Mouse (Mus musculus) kidney, postnatal 0 days (tissue): ENCODE data around the gene Eml3. TPM values are rescaled to one million over a fixed set of nuclear protein-coding genes. Genes with fewer than 3 reads are reported as not detected.

Experiments used
- ATAC-seq: fragments of 200-750 bp; cut with Nextera tagmentation; replicated peaks from 2 replicates; pipeline ENCODE4 v1.8.0; 2017; ENCODE audit warnings: low read depth, moderate number of reproducible peaks, moderate TSS enrichment, moderate library complexity; ENCODE audit not compliant: low FRiP score
- DNase-seq: peaks from one replicate; pipeline ENCODE4 v3.0.0-alpha.2; 2016; ENCODE audit warnings: low spot score
- H3K27ac ChIP-seq: fragments of 300-500 bp; sonication (generic); 2 replicates; pipeline ENCODE4 v1.5.1; 2014; ENCODE audit warnings: mild to moderate bottlenecking
- H3K27me3 ChIP-seq: fragments of 300-500 bp; sonication (generic); 2 replicates; pipeline ENCODE4 v1.6.1; 2014; ENCODE audit warnings: low read length, mixed read lengths; ENCODE audit not compliant: insufficient read depth
- H3K36me3 ChIP-seq: fragments of 300-500 bp; sonication (generic); 2 replicates; pipeline ENCODE4 v1.6.1; 2014; ENCODE audit warnings: low read length, mixed read lengths; ENCODE audit not compliant: insufficient read depth
- H3K4me1 ChIP-seq: fragments of 300-500 bp; sonication (generic); replicated peaks from 2 replicates; pipeline ENCODE4 v1.6.1; 2014; ENCODE audit warnings: antibody characterized with exemption, low read length, mixed read lengths; ENCODE audit not compliant: insufficient read depth
- H3K4me2 ChIP-seq: fragments of 300-500 bp; sonication (generic); 2 replicates; pipeline ENCODE4 v1.6.1; 2014; ENCODE audit warnings: mild to moderate bottlenecking, low read length, moderate library complexity, mixed read lengths
- H3K4me3 ChIP-seq: fragments of 300-500 bp; sonication (generic); replicated peaks from 2 replicates; pipeline ENCODE4 v1.5.1; 2014; ENCODE audit warnings: low read depth, low read length
- H3K9ac ChIP-seq: fragments of 300-500 bp; sonication (generic); 2 replicates; pipeline ENCODE4 v1.6.1; 2014; ENCODE audit warnings: low read depth, low read length
- H3K9me3 ChIP-seq: fragments of 300-500 bp; sonication (generic); replicated peaks from 2 replicates; pipeline ENCODE4 v1.6.1; 2016; ENCODE audit warnings: low read length, inconsistent platforms, mixed read lengths
- CTCF ChIP-seq: IDR thresholded peaks from 2 replicates; pipeline ENCODE4 v1.5.1; 2016; ENCODE audit warnings: antibody characterized with exemption, low read depth, mild to moderate bottlenecking, moderate library complexity
- WGBS: fragments of 180-500 bp; shearing (Covaris S2); extraction: QIAGEN DNeasy Blood & Tissue Kit; methylation state at CpG from one replicate; pipeline ENCODE4 v1.1.7; 2014; 5-methylcytosine and 5-hydroxymethylcytosine counted together
- polyA plus RNA-seq: library from polyadenylated mRNA; unstranded; fragments of >200 nt; fragmentation: Nextera tagmentation; extraction: Ambion mirVana; gene quantifications from 2 replicates; pipeline ENCODE4 v1.2.1, GENCODE M21; 2015

Gene Eml3
- polyA plus RNA-seq, 1 experiment from 2014 or later: 25.5 TPM

DNA sequence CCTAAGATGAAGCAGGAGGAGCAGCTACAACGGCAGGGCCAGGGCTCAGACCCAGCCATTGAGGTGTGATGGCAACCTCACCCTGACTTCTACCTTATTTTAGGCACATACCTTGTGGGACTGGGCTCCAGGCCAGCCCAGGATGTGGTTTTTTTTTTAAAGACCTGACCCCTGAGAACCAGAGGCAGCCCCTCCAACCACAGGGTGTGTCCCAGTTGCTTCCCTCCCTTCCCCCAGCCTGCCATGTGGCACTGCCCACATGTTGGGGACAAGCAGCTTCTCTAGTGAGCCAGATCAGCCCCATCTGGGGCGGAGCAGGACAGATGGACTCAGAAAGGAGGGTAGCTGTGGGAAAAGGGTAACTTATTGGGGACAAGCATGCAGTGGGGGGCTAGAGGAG lies 2.6 kb upstream of the Eml3 start:
- Histone ChIP-seq H3K4me1 (peaks cover 7% of the 10 kb centered on the region; the same call in 1 of the 2 replicates), H3K27me3 (no peaks in the 10 kb centered on the region), H3K4me3 (no peak overlapping the region), H3K36me3 (peaks cover 13% of the 10 kb centered on the region), H3K27ac (no peak overlapping the region), H3K9ac (no peak overlapping the region), H3K4me2 (no peak overlapping the region), H3K9me3 (no peaks in the 10 kb centered on the region)
- DNase-seq (no peak), ATAC-seq (no peak)
- TF ChIP-seq CTCF: no peak
- 68% methylated on average over 2 of the region's 2 CpGs for WGBS

- Histone ChIP-seq H3K27me3 (no peaks in the 10 kb centered on the region), H3K27ac (no peak overlapping the region), H3K4me1 (peaks cover 5% of the 10 kb centered on the region; the same call in 1 of the 2 replicates), H3K9me3 (no peaks in the 10 kb centered on the region), H3K4me2 (no peak overlapping the region), H3K4me3 (no peak overlapping the region), H3K36me3 (peaks cover 10% of the 10 kb centered on the region), H3K9ac (no peak overlapping the region)
- DNase-seq (no peak), ATAC-seq (no peak)
- 89% methylated on average over 12 of the region's 12 CpGs for WGBS
- no peak for TF ChIP-seq CTCF
Observed at GRCm38 (mm10) chr19:8927891-8928525, 1.3 kb upstream of the Eml3 start.

DNA sequence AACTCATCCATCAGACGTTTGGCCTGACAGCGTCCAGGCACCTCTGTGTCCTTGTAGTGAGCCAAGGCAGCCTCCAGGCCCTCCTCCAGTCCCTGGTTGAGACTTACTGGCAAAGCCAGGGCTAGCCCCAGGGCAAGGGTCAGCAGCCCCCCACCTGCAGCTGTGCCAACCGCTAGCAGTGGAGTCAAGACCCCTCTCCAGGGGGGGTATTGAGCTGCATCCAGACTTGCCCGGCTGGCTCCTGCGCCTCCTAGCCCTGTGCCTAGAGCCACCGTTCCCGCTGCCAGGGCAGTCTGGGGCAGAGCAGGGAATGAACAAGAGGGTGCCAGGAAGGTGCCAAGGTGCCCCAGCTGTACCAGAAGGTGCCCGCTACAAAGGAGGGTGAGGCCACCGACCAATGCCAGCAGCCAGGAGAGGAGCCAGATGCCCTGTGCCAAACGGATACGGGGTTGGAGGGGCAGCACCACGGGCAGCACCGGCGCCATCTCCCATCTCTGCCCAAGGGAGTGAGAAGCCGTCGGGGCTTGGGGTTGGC lies 596 bp upstream of the Eml3 start:
- DNase-seq (no peak), ATAC-seq (no peak)
- Histone ChIP-seq H3K4me1 (peaks cover 5% of the 10 kb centered on the region; the same call in 1 of the 2 replicates), H3K27ac (peak overlapping the region; percentile 95), H3K27me3 (no peaks in the 10 kb centered on the region), H3K36me3 (peaks cover 18% of the 10 kb centered on the region), H3K9ac (peak overlapping the region; percentile 86), H3K4me2 (peak overlapping the region; percentile 84), H3K4me3 (peak overlapping the region; percentile 89), H3K9me3 (no peaks in the 10 kb centered on the region)
- TF ChIP-seq CTCF: no peak
- WGBS: 23% methylated on average over 16 of the region's 16 CpGs

GRCm38 (mm10) chr19:8930117-8930516 lies 765 bp downstream of the Eml3 start:
- 4% methylated on average over 11 of the region's 11 CpGs for WGBS
- TF ChIP-seq CTCF: no peak
- no peak for DNase-seq
- peak overlapping the region; percentile 89 for H3K4me3 ChIP-seq
- H3K27me3 ChIP-seq: no peaks in the 10 kb centered on the region
- H3K9ac ChIP-seq: peak overlapping the region; percentile 86
- peak; percentile 29 for ATAC-seq
- peaks cover 25% of the 10 kb centered on the region for H3K36me3 ChIP-seq
- peak overlapping the region; percentile 95 for H3K27ac ChIP-seq
- H3K9me3 ChIP-seq: no peaks in the 10 kb centered on the region
- peaks cover 5% of the 10 kb centered on the region; the same call in 1 of the 2 replicates for H3K4me1 ChIP-seq
- peak overlapping the region; percentile 84 for H3K4me2 ChIP-seq

GRCm38 (mm10) chr19:8930771-8931170 lies 1.4 kb downstream of the Eml3 start:
- Histone ChIP-seq H3K36me3 (peaks cover 25% of the 10 kb centered on the region), H3K4me3 (peak overlapping the region; percentile 89), H3K27me3 (no peaks in the 10 kb centered on the region), H3K9me3 (no peaks in the 10 kb centered on the region), H3K9ac (peak overlapping the region; percentile 86), H3K4me1 (peaks cover 5% of the 10 kb centered on the region; the same call in 1 of the 2 replicates), H3K27ac (no peak overlapping the region), H3K4me2 (peak overlapping the region; percentile 84)
- no peak for DNase-seq
- 84% methylated on average over 7 of the region's 7 CpGs for WGBS
- ATAC-seq: no peak
- TF ChIP-seq CTCF: no peak

- Histone ChIP-seq H3K9ac (no peak overlapping the region), H3K36me3 (peaks cover 35% of the 10 kb centered on the region), H3K27ac (no peak overlapping the region), H3K4me2 (no peak overlapping the region), H3K4me3 (no peak overlapping the region), H3K27me3 (no peaks in the 10 kb centered on the region), H3K4me1 (no peaks in the 10 kb centered on the region; the same call in 1 of the 2 replicates), H3K9me3 (no peaks in the 10 kb centered on the region)
- no peak for TF ChIP-seq CTCF
- 88% methylated on average over 2 of the region's 2 CpGs for WGBS
- ATAC-seq (no peak), DNase-seq (no peak)
Observed at GRCm38 (mm10) chr19:8936736-8937135, 7.4 kb downstream of the Eml3 start.
